Mouse (Mus musculus): Measurements from ENCODE around the gene Itgae.
A peak's percentile ranks its signal among the peaks of the same experiment; 100 is the strongest.

Itgae gene

GRCm38 (mm10) chr11:73090283-73090682 lies at the start of gene Itgae:
Gene Itgae, plus strand, starts transcription at chr11:73090583.
- no peak for DNase-seq

- no peak for DNase-seq
Measured at GRCm38 (mm10) chr11:73044229-73044755, 46.1 kb upstream of the Itgae start.

- no peak for DNase-seq
Measured at GRCm38 (mm10) chr11:73044789-73045188, 45.6 kb upstream of the Itgae start.

- DNase-seq = peak; percentile 91 to 94
Measured at GRCm38 (mm10) chr11:73047542-73047996, 42.8 kb upstream of the Itgae start, which contains the start of gene Ncbp3. Gene Ncbp3, plus strand, starts transcription at chr11:73047783.

GRCm38 (mm10) chr11:73048030-73048876 lies 42.1 kb upstream of the Itgae start:
- peak; percentile 61 to 71 for DNase-seq

- no peak for DNase-seq
Measured at GRCm38 (mm10) chr11:73049335-73049734, 41.0 kb upstream of the Itgae start.

GRCm38 (mm10) chr11:73052795-73053194 lies 37.6 kb upstream of the Itgae start:
- DNase-seq = no peak

GRCm38 (mm10) chr11:73057701-73058100 lies 32.7 kb upstream of the Itgae start:
- DNase-seq = no peak

GRCm38 (mm10) chr11:73059630-73060029 lies 30.8 kb upstream of the Itgae start:
- DNase-seq = no peak

GRCm38 (mm10) chr11:73061413-73061812 lies 29.0 kb upstream of the Itgae start:
- DNase-seq = no peak

GRCm38 (mm10) chr11:73071839-73072238 lies 18.5 kb upstream of the Itgae start:
- no peak for DNase-seq

GRCm38 (mm10) chr11:73076295-73076694 lies 14.1 kb upstream of the Itgae start:
- DNase-seq = no peak

GRCm38 (mm10) chr11:73076733-73077132 lies 13.7 kb upstream of the Itgae start:
- no peak for DNase-seq

GRCm38 (mm10) chr11:73077211-73077720 lies 13.1 kb upstream of the Itgae start:
- no peak for DNase-seq

- no peak for DNase-seq
Measured at GRCm38 (mm10) chr11:73078615-73079014, 11.8 kb upstream of the Itgae start.

- DNase-seq = no peak
Measured at GRCm38 (mm10) chr11:73080306-73080705, 10.1 kb upstream of the Itgae start.

- peak in 1 of 2 experiments; percentile 35 for DNase-seq
Measured at GRCm38 (mm10) chr11:73084303-73084702, 6.1 kb upstream of the Itgae start.

- DNase-seq = no peak
Measured at GRCm38 (mm10) chr11:73084804-73085231, 5.6 kb upstream of the Itgae start.

- no peak for DNase-seq
Measured at GRCm38 (mm10) chr11:73085391-73085790, 5.0 kb upstream of the Itgae start.

GRCm38 (mm10) chr11:73087700-73088480 lies 2.5 kb upstream of the Itgae start:
- no peak for DNase-seq

- no peak for DNase-seq
Measured at GRCm38 (mm10) chr11:73090826-73091225, 443 bp downstream of the Itgae start.

GRCm38 (mm10) chr11:73092057-73092456 lies 1.7 kb downstream of the Itgae start:
- no peak for DNase-seq

- DNase-seq = no peak
Measured at GRCm38 (mm10) chr11:73092877-73093276, 2.5 kb downstream of the Itgae start.

All from thymus, adult 18-20 months (tissue).